Mouse (Mus musculus): ENCODE results near the gene Klk4.

Gene Klk4

GRCm38 (mm10) chr7:43880912-43881311 lies at the start of gene Klk4:
Gene Klk4, plus strand, starts transcription at chr7:43881160.
- no peak for DNase-seq (ENCODE audit: low spot score)

- no peak for DNase-seq (ENCODE audit: low spot score)
Observed at GRCm38 (mm10) chr7:43841701-43842100, 39.3 kb upstream of the Klk4 start, which contains the start of gene Klk5. Gene Klk5, plus strand, starts transcription at chr7:43841971.

- no peak for DNase-seq (ENCODE audit: low spot score)
Observed at GRCm38 (mm10) chr7:43843801-43844200, 37.2 kb upstream of the Klk4 start.

GRCm38 (mm10) chr7:43851616-43852015 lies 29.3 kb upstream of the Klk4 start:
- no peak for DNase-seq (ENCODE audit: low spot score)

- DNase-seq (ENCODE audit: low spot score) = no peak
Observed at GRCm38 (mm10) chr7:43854642-43855380, 26.1 kb upstream of the Klk4 start.

- no peak for DNase-seq (ENCODE audit: low spot score)
Observed at GRCm38 (mm10) chr7:43855709-43856108, 25.3 kb upstream of the Klk4 start.

- DNase-seq (ENCODE audit: low spot score) = no peak
Observed at GRCm38 (mm10) chr7:43856307-43856706, 24.7 kb upstream of the Klk4 start.

- no peak for DNase-seq (ENCODE audit: low spot score)
Observed at GRCm38 (mm10) chr7:43857501-43857900, 23.5 kb upstream of the Klk4 start.

GRCm38 (mm10) chr7:43860411-43860810 lies 20.5 kb upstream of the Klk4 start:
- DNase-seq (ENCODE audit: low spot score) = no peak

GRCm38 (mm10) chr7:43873237-43873636 lies 7.7 kb upstream of the Klk4 start:
- peak; percentile 91 for DNase-seq (ENCODE audit: low spot score)

GRCm38 (mm10) chr7:43873674-43874073 lies 7.3 kb upstream of the Klk4 start:
- no peak for DNase-seq (ENCODE audit: low spot score)

GRCm38 (mm10) chr7:43874868-43875375 lies 6.0 kb upstream of the Klk4 start:
- DNase-seq (ENCODE audit: low spot score) = no peak

- DNase-seq (ENCODE audit: low spot score) = peak; percentile 15
Observed at GRCm38 (mm10) chr7:43876444-43876843, 4.5 kb upstream of the Klk4 start.

- no peak for DNase-seq (ENCODE audit: low spot score)
Observed at GRCm38 (mm10) chr7:43878281-43878680, 2.7 kb upstream of the Klk4 start.

- DNase-seq (ENCODE audit: low spot score) = no peak
Observed at GRCm38 (mm10) chr7:43882346-43882745, 1.4 kb downstream of the Klk4 start.

GRCm38 (mm10) chr7:43882811-43883210 lies 1.9 kb downstream of the Klk4 start:
- DNase-seq (ENCODE audit: low spot score) = no peak

- DNase-seq (ENCODE audit: low spot score) = peak; percentile 75
Observed at GRCm38 (mm10) chr7:43883547-43883946, 2.6 kb downstream of the Klk4 start.

GRCm38 (mm10) chr7:43891365-43891764 lies 10.4 kb downstream of the Klk4 start:
- DNase-seq (ENCODE audit: low spot score) = no peak

- DNase-seq (ENCODE audit: low spot score) = no peak
Observed at GRCm38 (mm10) chr7:43891788-43892187, 10.8 kb downstream of the Klk4 start.

GRCm38 (mm10) chr7:43894836-43895235 lies 13.9 kb downstream of the Klk4 start:
- DNase-seq (ENCODE audit: low spot score) = peak; percentile 91

GRCm38 (mm10) chr7:43914821-43915220 lies 33.9 kb downstream of the Klk4 start:
- no peak for DNase-seq (ENCODE audit: low spot score)

GRCm38 (mm10) chr7:43918426-43918825 lies 37.5 kb downstream of the Klk4 start:
- no peak for DNase-seq (ENCODE audit: low spot score)

- DNase-seq (ENCODE audit: low spot score) = no peak
Observed at GRCm38 (mm10) chr7:43918871-43919270, 37.9 kb downstream of the Klk4 start.
